Mouse (Mus musculus): ENCODE results near the gene Rpl11. TPM values are rescaled to one million over a fixed set of nuclear protein-coding genes. Genes with fewer than 3 reads are reported as not detected.

Rpl11 gene
- polyA plus RNA-seq, 2 experiments = 341 to 805 TPM

DNA sequence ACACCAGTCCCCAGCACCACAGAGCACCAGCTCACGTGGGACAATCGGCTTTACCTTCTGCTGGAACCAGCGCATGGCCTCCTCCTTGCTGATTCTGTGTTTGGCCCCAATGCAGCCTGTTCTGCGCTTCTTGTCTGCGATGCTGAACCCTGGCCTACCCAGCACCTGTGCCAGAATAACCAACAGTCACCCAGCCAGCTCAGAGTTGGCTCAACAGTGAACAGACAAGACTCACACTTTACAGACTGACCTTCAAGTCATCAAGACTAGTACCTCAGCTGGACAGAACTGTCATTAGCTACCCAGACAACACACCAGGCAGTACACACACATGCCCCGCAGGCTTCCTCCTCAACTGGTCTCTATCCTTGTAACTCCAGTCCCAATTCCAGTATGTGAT lies 3.0 kb downstream of the Rpl11 start:
- H3K4me2 ChIP-seq (ENCODE audit: low read depth) = no peak overlapping the region
- H3K36me3 ChIP-seq (replicated peaks; ENCODE audit: control insufficient read depth, insufficient read depth, low read depth) = peaks cover 38% of the 10 kb centered on the region
- 86% methylated on average over 6 of the region's 6 CpGs for WGBS (ENCODE audit: insufficient replicate concordance)
- TF ChIP-seq EP300 (IDR thresholded peaks at IDR 0.05; ENCODE audit: low read depth) (no peak), CTCF (IDR thresholded peaks at IDR 0.05; ENCODE audit: low read depth) (no peak)
- H3K27me3 ChIP-seq (ENCODE audit: control insufficient read depth, insufficient read depth, low read length) = no peaks in the 10 kb centered on the region; the same call in 1 of the 2 replicates
- H3K27ac ChIP-seq = no peak overlapping the region
- no peak overlapping the region for H3K4me3 ChIP-seq (ENCODE audit: insufficient read depth in 1 of 2, low read depth in 2 of 2, low read length in 2 of 2)
- no peak overlapping the region for H3K9ac ChIP-seq (replicated peaks)
- no peaks in the 10 kb centered on the region for H3K9me3 ChIP-seq (ENCODE audit: control insufficient read depth, low read length)
- no peak for DNase-seq (ENCODE audit: low read depth in 3 of 3, low spot score in 3 of 3)
- peaks cover 8 to 16% of the 10 kb centered on the region in 2 experiments for H3K4me1 ChIP-seq (replicated peaks; ENCODE audit: control insufficient read depth in 2 of 2, insufficient read depth in 2 of 2, low read length in 1 of 2)
- no peak for ATAC-seq (ENCODE audit: insufficient read depth)

DNA sequence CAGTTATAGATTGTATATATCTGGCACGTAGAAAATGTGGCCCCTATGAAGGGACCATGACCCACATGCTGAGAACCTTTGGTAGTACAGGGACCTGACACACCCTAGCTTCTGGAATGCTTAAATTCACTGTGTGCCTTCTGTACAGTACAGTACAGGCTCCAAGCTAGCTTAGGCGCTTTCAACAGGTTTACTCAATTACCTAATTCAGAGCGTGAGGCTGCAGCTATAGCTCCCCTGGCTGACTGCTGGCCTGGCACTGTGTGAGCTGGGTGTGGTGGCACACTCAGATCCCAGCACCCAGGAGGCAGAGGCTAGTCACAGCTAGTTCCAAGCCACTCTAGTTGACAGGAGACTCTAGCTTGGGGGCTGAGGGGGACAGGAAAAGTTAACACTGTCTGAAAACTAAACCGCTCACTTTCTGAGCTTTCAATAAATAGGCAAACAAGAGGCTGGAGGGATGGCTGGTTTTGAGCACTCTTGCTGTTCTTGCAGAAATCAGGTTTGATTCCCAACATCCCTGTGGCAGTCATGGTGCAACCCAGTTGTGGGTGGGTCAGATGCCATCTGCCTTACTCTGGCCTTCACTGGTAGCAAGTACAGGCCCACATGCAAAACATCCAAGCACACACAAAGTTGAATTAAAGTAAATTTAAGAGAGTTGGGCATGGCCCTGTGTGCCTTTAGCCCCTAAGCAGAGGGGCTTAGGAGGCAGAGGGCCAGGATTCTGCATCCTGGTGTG lies 4.8 kb downstream of the Rpl11 start:
- H3K27me3 ChIP-seq (ENCODE audit: control insufficient read depth, insufficient read depth, low read length) = no peaks in the 10 kb centered on the region
- H3K9ac ChIP-seq (replicated peaks) = no peak overlapping the region
- DNase-seq (ENCODE audit: low read depth in 3 of 3, low spot score in 3 of 3) (no peak), ATAC-seq (ENCODE audit: insufficient read depth) (no peak)
- H3K9me3 ChIP-seq (ENCODE audit: control insufficient read depth, low read length) = no peaks in the 10 kb centered on the region
- no peak overlapping the region for H3K4me3 ChIP-seq (ENCODE audit: insufficient read depth in 1 of 2, low read depth in 2 of 2, low read length in 2 of 2)
- TF ChIP-seq CTCF (IDR thresholded peaks at IDR 0.05; ENCODE audit: low read depth) (no peak), EP300 (IDR thresholded peaks at IDR 0.05; ENCODE audit: low read depth) (no peak)
- no peak overlapping the region for H3K4me2 ChIP-seq (ENCODE audit: low read depth)
- peaks cover 38% of the 10 kb centered on the region for H3K36me3 ChIP-seq (replicated peaks; ENCODE audit: control insufficient read depth, insufficient read depth, low read depth)
- peaks cover 3 to 16% of the 10 kb centered on the region in 2 experiments for H3K4me1 ChIP-seq (replicated peaks; ENCODE audit: control insufficient read depth in 2 of 2, insufficient read depth in 2 of 2, low read length in 1 of 2)
- WGBS (ENCODE audit: insufficient replicate concordance) = 58% methylated on average over 4 of the region's 4 CpGs
- no peak overlapping the region for H3K27ac ChIP-seq

DNA sequence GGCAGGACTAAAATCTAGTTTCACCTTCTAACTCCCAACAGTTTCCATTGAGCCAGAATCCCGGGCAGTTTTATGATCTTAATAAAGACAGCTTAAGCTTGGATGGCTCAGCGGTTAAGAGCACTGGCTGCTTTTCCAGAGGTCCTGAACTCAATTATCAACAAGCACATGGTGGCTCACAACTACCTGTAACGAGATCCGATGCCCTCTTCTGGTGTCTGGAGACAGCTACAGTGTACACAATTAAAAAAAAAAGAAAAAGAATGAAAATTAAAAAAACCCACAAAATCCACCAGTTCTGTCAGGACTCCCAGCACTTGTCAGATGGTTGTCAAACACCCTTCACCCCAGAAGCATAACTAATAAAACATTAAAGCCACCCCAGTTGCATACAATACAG lies 5.6 kb downstream of the Rpl11 start:
- ATAC-seq (ENCODE audit: insufficient read depth) = no peak
- TF ChIP-seq EP300 (IDR thresholded peaks at IDR 0.05; ENCODE audit: low read depth) (no peak), CTCF (IDR thresholded peaks at IDR 0.05; ENCODE audit: low read depth) (no peak)
- H3K4me1 ChIP-seq (replicated peaks; ENCODE audit: control insufficient read depth in 2 of 2, insufficient read depth in 2 of 2, low read length in 1 of 2) = peaks cover 3 to 14% of the 10 kb centered on the region in 2 experiments
- H3K9ac ChIP-seq (replicated peaks) = no peak overlapping the region
- H3K4me2 ChIP-seq (ENCODE audit: low read depth) = no peak overlapping the region
- H3K9me3 ChIP-seq (ENCODE audit: control insufficient read depth, low read length) = no peaks in the 10 kb centered on the region
- H3K4me3 ChIP-seq (ENCODE audit: insufficient read depth in 1 of 2, low read depth in 2 of 2, low read length in 2 of 2) = no peak overlapping the region
- no peak overlapping the region for H3K27ac ChIP-seq
- no peak for DNase-seq (ENCODE audit: low read depth in 3 of 3, low spot score in 3 of 3)
- 48% methylated on average over 4 of the region's 4 CpGs for WGBS (ENCODE audit: insufficient replicate concordance)
- peaks cover 38% of the 10 kb centered on the region for H3K36me3 ChIP-seq (replicated peaks; ENCODE audit: control insufficient read depth, insufficient read depth, low read depth)
- no peaks in the 10 kb centered on the region for H3K27me3 ChIP-seq (ENCODE audit: control insufficient read depth, insufficient read depth, low read length)

DNA sequence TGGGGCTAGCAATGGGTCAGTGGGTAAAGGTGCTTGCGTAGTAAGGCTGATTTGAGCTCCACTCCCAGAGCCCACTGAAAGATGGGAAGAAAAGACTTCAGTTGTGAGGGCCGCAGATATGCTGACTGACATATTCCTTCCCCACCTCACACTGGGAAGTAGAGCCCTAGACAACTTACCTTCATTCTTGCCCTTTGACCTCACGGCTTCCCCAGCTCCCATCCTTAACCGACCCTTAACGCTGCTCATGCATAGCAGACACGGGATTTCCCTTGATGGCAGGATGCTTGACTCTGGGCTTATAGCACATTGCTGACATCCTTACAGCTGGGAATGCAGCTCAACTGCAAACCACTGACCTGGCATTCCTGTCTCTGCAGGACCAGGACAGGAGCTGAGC lies 6.3 kb downstream of the Rpl11 start:
- TF ChIP-seq EP300 (IDR thresholded peaks at IDR 0.05; ENCODE audit: low read depth) = no peak
- TF ChIP-seq CTCF (IDR thresholded peaks at IDR 0.05; ENCODE audit: low read depth) = no peak
- Histone ChIP-seq H3K4me3 (ENCODE audit: insufficient read depth in 1 of 2, low read depth in 2 of 2, low read length in 2 of 2) (no peak overlapping the region), H3K4me1 (replicated peaks; ENCODE audit: control insufficient read depth in 2 of 2, insufficient read depth in 2 of 2, low read length in 1 of 2) (peaks cover 3 to 11% of the 10 kb centered on the region in 2 experiments), H3K4me2 (ENCODE audit: low read depth) (no peak overlapping the region), H3K27me3 (ENCODE audit: control insufficient read depth, insufficient read depth, low read length) (no peaks in the 10 kb centered on the region), H3K27ac (no peak overlapping the region), H3K9me3 (ENCODE audit: control insufficient read depth, low read length) (no peaks in the 10 kb centered on the region), H3K9ac (replicated peaks) (no peak overlapping the region), H3K36me3 (replicated peaks; ENCODE audit: control insufficient read depth, insufficient read depth, low read depth) (peaks cover 34% of the 10 kb centered on the region)
- no peak for ATAC-seq (ENCODE audit: insufficient read depth)
- 75% methylated on average over 6 of the region's 6 CpGs for WGBS (ENCODE audit: insufficient replicate concordance)
- no peak for DNase-seq (ENCODE audit: low read depth in 3 of 3, low spot score in 3 of 3)

DNA sequence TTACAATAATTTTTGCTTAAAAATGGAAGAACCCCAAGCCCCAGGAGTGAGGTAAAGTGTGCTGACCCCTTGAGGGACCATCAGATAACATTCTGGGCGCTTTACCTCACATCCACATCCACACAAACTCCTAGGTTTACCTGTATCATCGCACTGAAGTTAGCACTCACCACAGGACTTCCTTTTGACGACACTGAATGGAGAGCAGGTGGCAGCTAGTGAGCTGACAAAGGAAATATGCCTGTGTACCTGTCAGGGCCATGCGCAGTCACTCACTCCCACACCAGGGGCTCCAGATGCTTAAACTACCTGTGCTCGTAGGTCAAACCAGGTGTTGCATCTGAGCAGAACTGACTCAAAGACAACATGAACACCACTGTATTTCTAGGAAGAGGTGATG lies 8.1 kb downstream of the Rpl11 start:
- no peak overlapping the region for H3K9ac ChIP-seq (replicated peaks)
- no peak overlapping the region for H3K4me2 ChIP-seq (ENCODE audit: low read depth)
- DNase-seq (ENCODE audit: low read depth in 3 of 3, low spot score in 3 of 3) (no peak), ATAC-seq (ENCODE audit: insufficient read depth) (no peak)
- TF ChIP-seq EP300 (IDR thresholded peaks at IDR 0.05; ENCODE audit: low read depth) (no peak), CTCF (IDR thresholded peaks at IDR 0.05; ENCODE audit: low read depth) (no peak)
- no peaks in the 10 kb centered on the region for H3K9me3 ChIP-seq (ENCODE audit: control insufficient read depth, low read length)
- H3K4me1 ChIP-seq (replicated peaks; ENCODE audit: control insufficient read depth in 2 of 2, insufficient read depth in 2 of 2, low read length in 1 of 2) = no peaks in the 10 kb centered on the region; a peak in 1 of 4 replicates
- H3K36me3 ChIP-seq (replicated peaks; ENCODE audit: control insufficient read depth, insufficient read depth, low read depth) = peaks cover 16% of the 10 kb centered on the region
- no peak overlapping the region for H3K4me3 ChIP-seq (ENCODE audit: insufficient read depth in 1 of 2, low read depth in 2 of 2, low read length in 2 of 2)
- WGBS (ENCODE audit: insufficient replicate concordance) = 77% methylated on average over 5 of the region's 5 CpGs
- H3K27me3 ChIP-seq (ENCODE audit: control insufficient read depth, insufficient read depth, low read length) = no peaks in the 10 kb centered on the region
- H3K27ac ChIP-seq = no peak overlapping the region

Measured in liver, embryonic 14.5 days (tissue).